Mouse (Mus musculus) erythroblast, embryonic 14.5 days (primary cell): Measurements from ENCODE around the gene Smad3. TPM values are rescaled to one million over a fixed set of nuclear protein-coding genes. Genes with fewer than 3 reads are reported as not detected.

Experiments used
- H3K27me3 ChIP-seq: 2 replicates; pipeline ENCODE4 v1.6.1; 2012; ENCODE audit warnings: inconsistent platforms; ENCODE audit not compliant: control insufficient read depth
- H3K36me3 ChIP-seq: 2 replicates; pipeline ENCODE4 v1.6.1; 2012; ENCODE audit warnings: mild to moderate bottlenecking, inconsistent platforms; ENCODE audit not compliant: control insufficient read depth
- H3K4me1 ChIP-seq: 2 replicates; pipeline ENCODE4 v1.6.1; 2012; ENCODE audit warnings: inconsistent platforms; ENCODE audit not compliant: control insufficient read depth
- H3K4me3 ChIP-seq: replicated peaks from 2 replicates; pipeline ENCODE3; 2012; ENCODE audit warnings: moderate library complexity, mild to moderate bottlenecking, inconsistent platforms
- H3K9me3 ChIP-seq: 2 replicates; pipeline ENCODE4 v1.6.1; 2012; ENCODE audit warnings: low read length, inconsistent platforms, mixed read lengths; ENCODE audit not compliant: control insufficient read depth
- GATA1 ChIP-seq: IDR thresholded peaks from 2 replicates; pipeline ENCODE4 v1.6.1; 2012; ENCODE audit warnings: low read length, inconsistent platforms, mixed read lengths
- TAL1 ChIP-seq: IDR thresholded peaks from 3 replicates; pipeline ENCODE4 v1.6.1; 2012; ENCODE audit warnings: low read length, inconsistent platforms, mixed read lengths
- polyA plus RNA-seq: library from polyadenylated mRNA; stranded (reverse); fragments of >175 nt; gene quantifications from 2 replicates; pipeline ENCODE4 v1.2.3, GENCODE M21; 2012

The Smad3 gene
- polyA plus RNA-seq: 0.06 and 0.24 TPM in 2 replicates

DNA sequence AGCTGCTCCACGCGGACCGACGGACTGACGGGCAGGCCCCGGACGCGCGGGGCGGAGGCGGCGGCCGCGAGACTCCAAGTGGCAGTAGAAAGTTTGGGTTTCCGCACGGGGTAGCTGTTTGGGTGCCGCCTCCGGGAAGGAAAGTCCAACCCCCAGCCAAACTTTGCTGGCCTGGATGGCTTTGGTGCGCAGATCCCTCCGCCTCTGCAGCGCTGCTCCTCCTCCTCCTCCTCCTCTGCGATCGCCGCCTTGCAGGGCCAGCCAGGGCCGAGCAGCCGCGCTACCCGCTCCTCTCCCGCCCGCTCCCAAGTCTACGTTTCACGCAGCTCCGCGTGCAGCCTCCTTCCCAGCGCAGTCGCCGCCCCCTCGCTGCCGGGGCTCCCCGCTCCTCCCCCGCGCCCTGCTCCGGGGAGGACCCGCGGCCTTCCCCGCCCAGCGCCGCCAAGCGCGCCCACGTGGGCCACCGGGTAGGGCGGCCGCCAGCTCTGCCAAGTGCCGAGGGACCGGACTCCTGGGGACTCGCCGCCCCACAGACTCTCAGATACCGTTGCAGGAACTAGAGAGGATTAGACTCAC, at the start of gene Smad3:
Gene Smad3, minus strand, starts transcription at position 130 of the 576 bp plus-strand sequence.
- H3K27me3 ChIP-seq: no peaks in the 10 kb centered on the region
- H3K36me3 ChIP-seq: no peaks in the 10 kb centered on the region; the same call in 1 of the 2 replicates
- H3K4me3 ChIP-seq: peak within 1 kb of the TSS; percentile 82
- peaks cover 5% of the 10 kb centered on the region for H3K9me3 ChIP-seq
- H3K4me1 ChIP-seq: peaks cover 76% of the 10 kb centered on the region
- no peak for TF ChIP-seq TAL1

DNA sequence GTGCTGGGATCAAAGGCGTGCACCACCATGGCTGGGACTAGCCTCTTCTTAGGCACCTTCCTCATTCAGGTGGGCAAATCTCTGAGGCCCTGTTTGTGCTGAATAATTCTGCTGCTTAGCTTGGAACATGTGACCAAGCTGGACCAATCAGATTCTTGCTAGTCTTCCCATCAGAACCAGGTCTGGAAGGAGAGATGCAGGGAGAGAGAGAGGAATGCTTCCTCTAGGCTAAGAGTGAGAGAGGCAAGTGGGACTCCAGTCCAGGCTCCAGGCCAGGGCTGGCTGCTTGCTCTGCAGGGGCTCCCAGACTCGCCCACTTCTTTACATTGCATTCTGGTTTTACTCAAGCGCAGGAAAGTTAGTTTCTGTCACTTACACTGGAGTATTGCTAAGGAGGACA, 47.1 kb upstream of the Smad3 start:
- Histone ChIP-seq H3K27me3 (no peaks in the 10 kb centered on the region), H3K36me3 (no peaks in the 10 kb centered on the region), H3K9me3 (no peaks in the 10 kb centered on the region), H3K4me3 (no peak overlapping the region), H3K4me1 (no peaks in the 10 kb centered on the region)
- TF ChIP-seq TAL1 (no peak), GATA1 (no peak)

DNA sequence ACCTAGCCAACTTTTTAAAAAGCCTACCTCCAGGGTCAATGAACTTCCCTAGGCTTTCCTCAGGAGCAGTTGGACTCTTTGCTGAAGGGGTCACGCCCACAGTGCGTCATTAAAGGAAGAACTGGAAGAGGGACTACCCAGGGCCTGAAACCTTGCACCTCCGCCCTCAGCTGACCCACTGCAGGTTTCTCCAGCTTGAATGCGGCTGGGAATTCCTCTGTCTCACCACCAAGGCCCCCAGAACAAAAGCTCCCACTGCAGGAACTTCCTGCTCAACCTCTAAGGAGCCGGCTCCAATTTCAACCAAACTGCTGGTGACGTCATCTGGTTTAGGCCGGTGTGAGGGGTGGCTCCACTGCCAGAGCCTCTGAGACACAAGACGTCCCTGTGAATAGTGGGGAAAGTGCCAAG, 45.4 kb upstream of the Smad3 start:
- no peaks in the 10 kb centered on the region for H3K27me3 ChIP-seq

DNA sequence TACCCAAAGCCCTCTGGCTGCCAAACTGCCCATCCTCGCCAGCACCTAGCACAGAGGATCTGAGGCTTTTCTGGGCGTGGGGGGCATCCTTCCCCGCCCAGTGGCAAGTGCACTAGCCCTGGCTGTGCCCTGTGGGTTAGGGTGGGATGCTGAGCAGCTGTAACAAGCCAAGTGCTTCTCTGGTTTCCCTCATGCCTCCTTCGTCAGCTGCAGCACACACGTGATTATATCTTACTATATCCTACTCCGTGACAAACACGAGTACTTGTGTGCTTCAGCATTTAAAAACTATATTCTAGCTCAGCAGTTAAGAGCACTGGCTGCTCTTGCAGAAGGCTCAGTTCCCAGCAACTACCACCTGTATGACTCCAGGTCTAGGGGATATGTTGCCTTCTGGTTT, 44.7 kb upstream of the Smad3 start:
- Histone ChIP-seq H3K9me3 (no peaks in the 10 kb centered on the region), H3K36me3 (no peaks in the 10 kb centered on the region), H3K4me1 (no peaks in the 10 kb centered on the region), H3K4me3 (no peak overlapping the region), H3K27me3 (no peaks in the 10 kb centered on the region)
- TF ChIP-seq TAL1 (no peak), GATA1 (no peak)

More for the DNA sequence above, 45.4 kb upstream of the Smad3 start:
- H3K4me3 ChIP-seq: no peak overlapping the region
- no peaks in the 10 kb centered on the region for H3K9me3 ChIP-seq
- H3K36me3 ChIP-seq: no peaks in the 10 kb centered on the region
- H3K4me1 ChIP-seq: no peaks in the 10 kb centered on the region
- TF ChIP-seq GATA1 (no peak), TAL1 (no peak)

DNA sequence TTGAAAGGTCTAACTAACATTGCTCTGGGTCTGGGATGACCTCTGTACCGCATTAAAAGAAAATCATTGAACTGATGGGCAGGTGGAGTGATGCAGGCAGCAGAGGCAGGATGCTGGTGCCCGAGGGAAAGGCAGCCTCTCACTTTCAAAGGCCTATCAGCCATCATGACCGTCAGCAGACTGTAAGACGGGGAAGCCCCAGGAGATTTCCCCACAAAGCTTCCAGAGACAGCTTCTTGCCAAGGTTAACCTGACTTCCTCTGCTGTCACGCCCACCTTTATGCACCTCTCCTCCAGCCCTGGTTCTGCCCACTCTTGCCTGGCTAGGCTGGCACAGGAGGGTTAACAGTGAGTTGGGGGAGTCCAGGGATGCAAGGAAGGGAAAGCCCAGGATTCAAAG, 44.3 kb upstream of the Smad3 start:
- H3K36me3 ChIP-seq: no peaks in the 10 kb centered on the region
- no peaks in the 10 kb centered on the region for H3K4me1 ChIP-seq
- no peaks in the 10 kb centered on the region for H3K9me3 ChIP-seq
- no peaks in the 10 kb centered on the region for H3K27me3 ChIP-seq
- H3K4me3 ChIP-seq: no peak overlapping the region
- no peak for TF ChIP-seq TAL1
- no peak for TF ChIP-seq GATA1

DNA sequence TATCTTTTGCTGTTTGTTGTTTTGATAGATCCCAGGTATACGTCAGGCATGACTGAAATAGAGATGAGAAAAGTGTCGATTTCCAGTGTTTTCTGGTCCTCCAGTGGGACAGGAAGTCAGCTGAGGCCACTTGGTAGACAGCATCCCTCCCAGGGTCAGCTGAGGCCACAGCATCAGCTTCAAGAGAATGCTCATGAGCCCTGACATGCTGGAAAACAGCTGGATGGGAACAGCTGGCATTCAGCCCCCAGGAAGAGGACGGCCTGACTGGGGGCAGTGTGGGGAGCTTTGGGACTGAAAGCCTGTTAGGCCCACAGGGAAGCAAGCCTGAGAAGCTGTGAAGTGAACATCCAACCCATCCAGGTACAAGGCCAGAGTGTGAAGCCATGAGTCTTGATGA, 38.6 kb upstream of the Smad3 start:
- H3K27me3 ChIP-seq: peaks cover 29% of the 10 kb centered on the region
- peaks cover 14% of the 10 kb centered on the region for H3K4me1 ChIP-seq
- TF ChIP-seq GATA1: no peak
- no peak for TF ChIP-seq TAL1
- no peaks in the 10 kb centered on the region for H3K9me3 ChIP-seq
- no peak overlapping the region for H3K4me3 ChIP-seq
- no peaks in the 10 kb centered on the region for H3K36me3 ChIP-seq

DNA sequence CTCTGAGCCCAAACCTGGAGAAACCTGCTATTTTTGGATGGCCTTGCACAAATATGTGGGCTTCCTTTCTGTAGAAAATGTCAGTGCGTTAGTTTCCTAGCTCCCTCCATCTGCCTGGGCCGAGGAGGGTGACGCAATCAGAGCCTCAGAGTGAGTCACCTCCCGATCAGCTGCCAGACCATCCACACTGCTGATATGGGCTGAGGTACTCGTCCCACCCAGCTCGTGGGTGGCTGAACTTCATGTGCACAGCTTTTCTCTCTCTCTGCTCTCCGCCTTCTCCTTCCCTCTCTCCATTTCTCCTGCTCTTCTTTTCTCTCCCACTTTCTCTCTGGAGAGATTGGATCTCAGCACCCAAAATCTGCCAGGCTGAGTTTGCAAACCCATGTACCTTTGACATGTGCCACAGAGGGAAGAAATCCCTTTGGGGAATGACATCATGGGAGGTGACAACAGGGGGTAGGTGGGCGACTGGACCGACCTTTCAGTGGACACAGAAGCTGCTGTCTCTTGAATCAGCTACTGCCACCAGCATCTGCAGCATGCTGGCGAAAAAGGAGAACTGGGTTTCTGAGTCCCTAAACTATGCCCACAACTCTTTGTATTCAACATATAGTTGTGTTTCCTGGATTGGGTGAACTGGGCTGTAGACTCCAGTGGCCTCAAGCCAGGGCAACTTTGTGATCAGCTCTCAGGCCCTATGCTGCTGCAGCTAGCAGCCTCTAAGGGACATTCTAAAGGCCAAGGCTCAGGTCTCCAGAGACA, 36.1 kb upstream of the Smad3 start:
- Histone ChIP-seq H3K36me3 (no peaks in the 10 kb centered on the region), H3K4me1 (peaks cover 34% of the 10 kb centered on the region), H3K9me3 (no peaks in the 10 kb centered on the region), H3K4me3 (no peak overlapping the region), H3K27me3 (peaks cover 32% of the 10 kb centered on the region)
- no peak for TF ChIP-seq GATA1
- TF ChIP-seq TAL1: no peak

DNA sequence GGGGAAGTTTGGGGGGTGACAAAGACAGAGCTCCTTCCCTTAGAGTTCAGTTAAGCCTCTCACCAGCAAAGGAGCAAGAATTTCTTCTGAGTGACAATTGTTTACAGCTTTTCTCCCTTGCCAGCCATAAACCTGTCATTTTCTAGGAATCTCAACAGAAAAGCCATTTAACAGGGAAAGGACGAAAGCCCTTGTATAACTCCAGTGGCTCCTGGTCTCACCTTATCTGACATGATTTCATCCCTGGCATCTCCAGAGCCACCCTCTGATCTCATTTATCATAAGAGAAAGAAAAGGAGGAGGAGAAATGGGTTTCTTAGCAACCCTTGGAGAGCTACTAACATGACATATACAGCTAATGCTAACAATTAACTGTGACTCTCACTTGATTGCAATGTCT, 33.9 kb upstream of the Smad3 start:
- no peak overlapping the region for H3K4me3 ChIP-seq
- no peak for TF ChIP-seq TAL1
- TF ChIP-seq GATA1: no peak
- no peaks in the 10 kb centered on the region for H3K36me3 ChIP-seq
- peaks cover 48% of the 10 kb centered on the region for H3K4me1 ChIP-seq
- no peaks in the 10 kb centered on the region for H3K9me3 ChIP-seq
- peaks cover 32% of the 10 kb centered on the region for H3K27me3 ChIP-seq

DNA sequence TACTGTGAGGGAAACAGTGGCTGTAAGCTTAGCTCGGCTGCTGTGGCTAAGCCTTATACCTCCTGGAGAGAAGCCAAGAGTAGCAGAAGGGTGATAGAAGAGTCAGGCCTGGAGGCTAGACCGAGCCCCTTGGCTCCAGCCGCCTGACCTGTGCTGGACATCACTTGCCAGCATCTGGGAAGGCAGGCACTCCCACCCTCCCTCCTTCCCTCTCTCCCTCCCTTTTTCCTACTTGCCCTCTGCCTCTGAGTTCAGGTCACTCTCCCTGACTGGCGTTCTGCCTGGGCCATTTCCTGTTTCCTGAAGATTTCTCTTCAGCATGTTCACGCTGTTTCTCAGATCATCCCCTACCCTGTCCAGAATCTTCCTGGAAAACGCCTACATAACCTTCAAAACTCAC, 33.5 kb upstream of the Smad3 start:
- no peaks in the 10 kb centered on the region for H3K36me3 ChIP-seq
- TF ChIP-seq GATA1 (no peak), TAL1 (no peak)

More for the DNA sequence above, 33.5 kb upstream of the Smad3 start:
- Histone ChIP-seq H3K27me3 (peaks cover 32% of the 10 kb centered on the region), H3K4me1 (peaks cover 52% of the 10 kb centered on the region), H3K4me3 (no peak overlapping the region), H3K9me3 (no peaks in the 10 kb centered on the region)
